Mouse (Mus musculus) Patski (cell line): ENCODE measurements around the gene Zbtb8os. TPM values are rescaled to one million over a fixed set of nuclear protein-coding genes. Genes with fewer than 3 reads are reported as not detected.

Experiments
- ATAC-seq: fragments of 100-300 bp; one replicate; pipeline ENCODE4 v1.8.0; 2021
- CTCF ChIA-PET: fragments of 350-600 bp; sonication (Branson Sonifier 250); formaldehyde crosslinking; loops from one replicate; lab custom pipeline; 2022; ENCODE audit warnings: inconsistent platforms; lab: Charles Lee
- POLR2A ChIA-PET: fragments of 350-600 bp; sonication (Branson Sonifier 250); formaldehyde crosslinking; loops from one replicate; lab custom pipeline; 2022; ENCODE audit warnings: antibody characterized with exemption, inconsistent platforms; lab: Charles Lee
- DNase-seq: peaks from one replicate; pipeline ENCODE4 v3.0.0-alpha.2; 2011; ENCODE audit warnings: low read depth, low spot score
- H3K27me3 ChIP-seq: fragments of 371-371 bp; one replicate; pipeline ENCODE4 v1.5.1; 2021
- CTCF ChIP-seq: fragments of 100-300 bp; IDR thresholded peaks from one replicate; pipeline ENCODE4 v1.5.1; 2021
- in situ Hi-C: fragments of 300-500 bp; cut with MboI; formaldehyde crosslinking; loops from 3 replicates; pipeline ENCODE4 v1.11.1; 2018; ENCODE audit warnings: low pct_unique_long_range_greater_than_20kb, mixed read lengths
- polyA plus RNA-seq: library from polyadenylated mRNA; unstranded; gene quantifications from one replicate; pipeline ENCODE4 v1.2.3, GENCODE M21; 2021

Zbtb8os gene
- 68.4 TPM for polyA plus RNA-seq

GRCm38 (mm10) chr4:129335216-129336074 lies at the start of gene Zbtb8os, which contains the start of gene Rbbp4:
TSS of gene Zbtb8os (plus strand) at chr4:129335695.
TSS of gene Rbbp4 (minus strand) at chr4:129335370.
- CTCF ChIA-PET, result no interaction called here
- ATAC-seq (peak; percentile 82), DNase-seq (peak; percentile 94)
- POLR2A ChIA-PET, result no interaction called here
- H3K27me3 ChIP-seq, result no peaks in the 10 kb centered on the region
- in situ Hi-C loops, result no loop called here
- TF ChIP-seq CTCF, result no peak

DNA sequence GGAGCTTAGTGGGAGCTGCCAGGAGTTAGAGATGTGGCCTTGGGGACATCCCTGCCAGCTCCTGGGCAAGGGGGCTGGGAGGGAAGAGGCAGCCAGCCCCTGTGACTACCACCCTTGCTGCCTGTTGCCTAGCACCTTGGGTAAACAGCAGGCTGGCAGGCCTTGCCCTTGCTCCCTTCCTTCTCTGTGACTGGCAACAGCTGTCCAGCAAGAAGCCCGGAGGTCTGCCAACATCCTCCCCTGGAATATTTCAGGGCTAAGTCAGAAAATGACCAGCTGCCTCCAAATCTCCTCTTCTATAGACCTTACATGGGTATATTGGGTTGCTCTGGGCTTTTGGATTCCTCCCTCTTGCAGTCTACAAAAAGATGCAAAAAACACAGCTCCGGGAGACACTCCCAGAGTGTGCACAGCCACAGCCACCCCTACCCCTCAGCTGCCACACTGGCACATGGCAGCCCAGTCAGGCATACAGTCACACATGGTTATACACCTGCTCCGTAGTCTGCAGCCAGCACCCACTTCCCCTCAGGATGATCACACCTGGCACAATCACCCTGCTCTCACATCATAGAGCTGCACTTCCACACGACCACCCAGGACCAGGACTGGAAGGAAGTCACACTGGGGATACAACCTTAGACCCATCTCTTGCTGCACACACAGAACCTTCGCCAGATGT lies 49.4 kb upstream of the Zbtb8os start:
- in situ Hi-C loops, result no loop called here
- no peaks in the 10 kb centered on the region for H3K27me3 ChIP-seq
- ATAC-seq (no peak), DNase-seq (no peak)
- CTCF ChIA-PET, result interaction anchor here (1.1 kb wide), 1 partner anchor 47 kb away, joined by 3 read pairs; no protein-coding TSS in a partner anchor
- POLR2A ChIA-PET, result interaction anchor here (0.6 kb wide), 2 partner anchors 18 to 102 kb away, joined by 3 read pairs; no protein-coding TSS in a partner anchor
- TF ChIP-seq CTCF, result no peak

GRCm38 (mm10) chr4:129286683-129287471 lies 48.6 kb upstream of the Zbtb8os start:
- ATAC-seq (peak; percentile 65), DNase-seq (no peak)
- ChIA-PET POLR2A (interaction anchor here (0.6 kb wide), 1 partner anchor 18 kb away, joined by 3 read pairs; no protein-coding TSS in a partner anchor), CTCF (interaction anchor here (1.1 kb wide), 1 partner anchor 46 kb away, joined by 3 read pairs; no protein-coding TSS in a partner anchor)
- no peak for TF ChIP-seq CTCF
- in situ Hi-C loops, result no loop called here
- no peaks in the 10 kb centered on the region for H3K27me3 ChIP-seq

DNA sequence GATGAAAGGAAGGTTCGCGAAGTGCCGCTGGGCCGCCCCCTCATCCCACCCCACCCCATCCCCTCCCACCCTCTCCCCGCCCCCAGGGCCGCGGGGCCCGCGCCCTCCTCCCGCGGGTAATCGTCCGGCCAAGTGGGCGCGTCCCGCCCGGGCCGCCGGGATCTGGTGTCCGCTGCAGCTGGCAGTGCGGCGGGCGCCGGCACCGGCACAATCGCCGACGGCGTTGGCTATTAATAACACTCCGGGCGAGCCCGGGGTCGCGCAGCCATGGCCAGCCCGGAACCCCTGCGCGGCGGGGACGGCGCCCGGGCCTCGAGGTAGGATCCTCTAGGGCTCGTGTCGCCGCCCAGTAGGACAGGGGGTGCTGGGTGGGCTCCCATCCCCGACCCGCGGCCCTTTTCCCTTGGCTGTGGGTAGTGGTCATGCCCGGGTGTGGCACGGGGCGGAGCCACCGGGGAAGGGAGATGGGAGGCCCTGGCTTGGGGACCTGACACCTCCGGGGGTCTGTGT lies 48.0 kb upstream of the Zbtb8os start, which contains the start of gene Sync:
TSS of gene Sync (plus strand) at position 146 of the 510 bp plus-strand sequence.
- in situ Hi-C loops, result no loop called here
- H3K27me3 ChIP-seq, result no peaks in the 10 kb centered on the region
- CTCF ChIA-PET, result no interaction called here
- DNase-seq, result no peak
- peak; percentile 38 for ATAC-seq
- TF ChIP-seq CTCF, result no peak
- POLR2A ChIA-PET, result interaction anchor here (0.6 kb wide), 2 partner anchors 11 to 321 kb away, joined by 3 to 5 read pairs; no protein-coding TSS in a partner anchor

GRCm38 (mm10) chr4:129288067-129288466 lies 47.4 kb upstream of the Zbtb8os start:
- CTCF ChIA-PET, result no interaction called here
- DNase-seq, result no peak

DNA sequence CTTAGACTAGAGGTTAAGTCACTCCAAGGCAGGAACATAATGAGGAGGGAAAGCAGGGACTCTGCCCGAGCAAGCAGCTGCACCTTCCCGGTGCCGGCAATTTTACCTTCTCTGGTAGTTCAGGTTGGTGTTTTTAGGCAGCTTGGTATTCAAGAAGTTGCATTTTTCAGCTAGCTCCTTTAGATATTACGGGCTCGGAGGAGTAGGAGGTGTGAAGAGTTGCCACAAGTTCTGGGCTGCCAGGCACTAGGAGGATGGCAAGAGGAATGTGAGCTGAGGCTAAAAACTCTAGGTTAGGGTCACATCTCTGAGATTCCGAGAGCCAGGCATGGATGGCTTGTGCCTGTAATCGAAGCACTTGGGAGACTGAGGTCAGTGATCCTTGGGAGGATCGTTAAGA lies 45.8 kb upstream of the Zbtb8os start:
- in situ Hi-C loops, result no loop called here
- no peaks in the 10 kb centered on the region for H3K27me3 ChIP-seq
- POLR2A ChIA-PET, result no interaction called here
- CTCF ChIA-PET, result no interaction called here
- TF ChIP-seq CTCF, result no peak
- DNase-seq, result no peak
- ATAC-seq, result no peak

More at GRCm38 (mm10) chr4:129288067-129288466, 47.4 kb upstream of the Zbtb8os start:
- POLR2A ChIA-PET, result interaction anchor here (0.6 kb wide), 2 partner anchors 10 to 321 kb away, joined by 3 to 5 read pairs; no protein-coding TSS in a partner anchor
- no peaks in the 10 kb centered on the region for H3K27me3 ChIP-seq
- in situ Hi-C loops, result no loop called here
- ATAC-seq, result no peak
- TF ChIP-seq CTCF, result no peak

- ATAC-seq (no peak), DNase-seq (no peak)
- H3K27me3 ChIP-seq, result no peaks in the 10 kb centered on the region
- TF ChIP-seq CTCF, result no peak
- ChIA-PET CTCF (no interaction called here), POLR2A (no interaction called here)
- in situ Hi-C loops, result no loop called here
These were observed 42.7 kb upstream of the Zbtb8os start for GRCm38 (mm10) chr4:129292831-129293230.

DNA sequence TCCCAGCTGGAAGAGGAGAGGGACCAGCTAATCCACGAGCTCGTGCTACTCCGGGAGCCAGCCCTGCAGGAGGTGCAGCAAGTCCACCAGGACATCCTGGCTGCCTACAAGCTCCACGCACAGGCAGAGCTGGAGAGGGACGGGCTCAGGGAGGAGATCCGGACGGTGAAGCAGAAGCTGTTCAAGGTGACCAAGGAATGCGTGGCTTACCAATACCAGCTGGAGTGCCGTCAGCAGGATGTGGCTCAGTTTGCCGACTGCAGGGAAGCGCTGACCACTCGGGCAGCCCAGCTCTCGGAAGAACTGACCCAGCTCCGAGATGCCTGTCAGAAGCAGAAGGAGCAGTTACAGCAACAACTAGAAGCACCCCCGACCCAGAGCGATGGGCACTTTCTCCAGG lies 41.8 kb upstream of the Zbtb8os start:
- no peak for TF ChIP-seq CTCF
- in situ Hi-C loops, result no loop called here
- DNase-seq, result no peak
- ATAC-seq, result no peak
- CTCF ChIA-PET, result no interaction called here
- POLR2A ChIA-PET, result no interaction called here
- no peaks in the 10 kb centered on the region for H3K27me3 ChIP-seq

DNA sequence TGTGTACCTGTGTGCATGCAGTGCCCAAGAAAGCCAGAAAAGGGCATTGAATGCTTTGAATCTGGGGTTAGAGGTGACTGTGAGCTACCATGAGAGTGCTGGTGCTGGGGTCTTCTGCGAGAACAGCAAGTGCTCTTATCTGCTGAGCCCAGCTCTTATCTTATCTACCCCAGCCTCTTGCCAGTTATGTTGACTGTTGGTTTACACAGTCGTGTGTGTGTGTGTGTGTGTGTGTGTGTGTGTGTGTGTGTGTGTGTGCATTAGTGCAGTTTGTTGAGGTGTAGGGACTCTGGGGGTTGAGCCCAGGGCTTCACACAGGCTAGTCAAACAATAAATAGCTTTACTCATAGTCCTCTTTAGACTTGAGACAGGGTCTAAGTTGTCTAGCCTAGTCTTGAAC lies 40.3 kb upstream of the Zbtb8os start:
- DNase-seq (no peak), ATAC-seq (no peak)
- in situ Hi-C loops, result no loop called here
- no peak for TF ChIP-seq CTCF
- ChIA-PET CTCF (interaction anchor here (0.9 kb wide), 1 partner anchor 50 kb away, joined by 3 read pairs; no protein-coding TSS in a partner anchor), POLR2A (no interaction called here)
- no peaks in the 10 kb centered on the region for H3K27me3 ChIP-seq
